Mouse (Mus musculus) NIH3T3 (cell line): ENCODE measurements around the gene Gm5134.

ENCODE experiments used
- DNase-seq: peaks from one replicate; pipeline ENCODE4 v3.0.0-alpha.2; 2012; ENCODE audit warnings: low read depth

The Gm5134 gene

GRCm38 (mm10) chr10:76033119-76033455 is 78.8 kb downstream of the Gm5134 start:
- no peak for DNase-seq

- no peak for DNase-seq
Observed at GRCm38 (mm10) chr10:76034001-76034600, 79.8 kb downstream of the Gm5134 start.

GRCm38 (mm10) chr10:76035277-76035676 is 81.0 kb downstream of the Gm5134 start:
- DNase-seq: no peak

GRCm38 (mm10) chr10:76036962-76037361 is 82.6 kb downstream of the Gm5134 start:
- DNase-seq: no peak

GRCm38 (mm10) chr10:76045343-76045742 is 91.0 kb downstream of the Gm5134 start:
- no peak for DNase-seq

- DNase-seq: peak; percentile 41
Observed at GRCm38 (mm10) chr10:76046754-76047153, 92.4 kb downstream of the Gm5134 start.

- no peak for DNase-seq
Observed at GRCm38 (mm10) chr10:76047182-76047869, 93.0 kb downstream of the Gm5134 start.

- no peak for DNase-seq
Observed at GRCm38 (mm10) chr10:76048967-76049366, 94.7 kb downstream of the Gm5134 start.

GRCm38 (mm10) chr10:76051860-76052259 is 97.5 kb downstream of the Gm5134 start:
- no peak for DNase-seq
